Mouse (Mus musculus) urinary bladder, postnatal 25 days (tissue): ENCODE data around the gene Zc3h12a.

Experiments
- DNase-seq: peaks from one replicate; pipeline ENCODE4 v3.0.0; 2022; ENCODE audit warnings: low spot score

Zc3h12a gene

DNA sequence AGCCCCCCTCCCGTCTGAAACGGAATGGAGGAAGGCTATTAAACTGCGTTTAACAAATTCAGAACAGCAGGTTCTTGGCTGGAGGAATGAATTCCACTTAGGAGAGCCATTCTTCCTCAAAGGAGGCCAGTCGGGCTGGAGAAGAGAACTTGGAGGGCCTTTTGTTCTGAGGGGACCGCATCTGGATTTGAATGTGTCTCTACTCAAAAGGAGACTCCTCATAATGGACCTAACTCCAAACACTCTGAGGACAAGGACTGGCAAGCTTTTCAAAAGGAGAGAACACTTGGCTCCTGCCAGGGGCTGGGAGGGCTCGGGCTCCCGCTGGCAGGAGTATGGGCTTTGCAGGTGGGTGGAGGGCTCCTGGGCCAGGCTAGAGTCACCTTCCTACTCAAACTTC is 17.0 kb upstream of the Zc3h12a start:
- DNase-seq, result no peak

DNA sequence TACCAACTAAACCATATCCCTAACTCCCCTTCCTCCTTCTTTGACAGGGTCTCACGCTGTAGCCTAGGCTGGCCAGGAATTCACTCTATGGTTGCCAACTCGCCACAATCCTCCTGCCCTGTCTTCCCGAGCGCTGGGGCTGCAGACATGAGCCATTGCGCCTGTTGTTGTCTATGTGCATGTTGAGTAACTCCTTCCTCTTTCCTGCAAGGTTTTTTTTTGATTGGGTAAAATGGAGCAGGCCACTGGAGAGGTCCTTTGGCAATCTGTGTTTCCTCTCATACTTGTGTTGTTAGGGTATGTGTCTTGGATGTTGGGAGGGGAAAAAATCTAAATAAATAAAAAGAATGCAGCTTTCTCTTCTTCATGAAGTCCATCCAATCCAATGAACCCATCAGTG is 16.6 kb upstream of the Zc3h12a start:
- no peak for DNase-seq

GRCm38 (mm10) chr4:125138321-125138720 is 10.7 kb upstream of the Zc3h12a start:
- no peak for DNase-seq

DNA sequence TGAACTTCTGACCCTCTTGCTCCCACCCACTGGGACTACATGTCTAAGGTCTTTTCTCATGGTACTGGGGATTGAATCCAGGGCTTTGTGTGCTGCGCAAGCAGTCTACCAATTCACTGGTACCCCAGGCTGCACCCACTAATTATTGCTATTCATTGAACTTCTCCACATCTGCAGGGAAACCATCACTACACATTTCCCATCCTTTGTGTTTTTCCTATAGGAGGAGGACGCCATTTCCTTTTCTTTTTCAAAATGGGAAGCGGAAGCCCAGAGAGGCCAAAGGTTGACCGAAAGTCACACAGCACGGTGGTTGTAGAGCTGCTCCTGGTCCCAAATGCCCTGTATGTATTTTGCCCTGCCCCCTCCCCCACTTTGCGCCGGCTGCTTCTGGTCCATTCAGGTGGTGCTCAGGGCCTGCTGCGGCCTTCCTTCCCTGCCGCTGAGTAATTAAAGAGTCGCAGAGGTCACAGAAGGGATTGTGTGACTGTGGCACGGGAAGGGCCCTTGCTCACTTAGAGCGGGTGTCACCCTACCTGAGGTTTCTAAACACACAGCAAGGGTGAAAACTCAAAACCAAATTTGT is 8.8 kb upstream of the Zc3h12a start:
- no peak for DNase-seq

DNA sequence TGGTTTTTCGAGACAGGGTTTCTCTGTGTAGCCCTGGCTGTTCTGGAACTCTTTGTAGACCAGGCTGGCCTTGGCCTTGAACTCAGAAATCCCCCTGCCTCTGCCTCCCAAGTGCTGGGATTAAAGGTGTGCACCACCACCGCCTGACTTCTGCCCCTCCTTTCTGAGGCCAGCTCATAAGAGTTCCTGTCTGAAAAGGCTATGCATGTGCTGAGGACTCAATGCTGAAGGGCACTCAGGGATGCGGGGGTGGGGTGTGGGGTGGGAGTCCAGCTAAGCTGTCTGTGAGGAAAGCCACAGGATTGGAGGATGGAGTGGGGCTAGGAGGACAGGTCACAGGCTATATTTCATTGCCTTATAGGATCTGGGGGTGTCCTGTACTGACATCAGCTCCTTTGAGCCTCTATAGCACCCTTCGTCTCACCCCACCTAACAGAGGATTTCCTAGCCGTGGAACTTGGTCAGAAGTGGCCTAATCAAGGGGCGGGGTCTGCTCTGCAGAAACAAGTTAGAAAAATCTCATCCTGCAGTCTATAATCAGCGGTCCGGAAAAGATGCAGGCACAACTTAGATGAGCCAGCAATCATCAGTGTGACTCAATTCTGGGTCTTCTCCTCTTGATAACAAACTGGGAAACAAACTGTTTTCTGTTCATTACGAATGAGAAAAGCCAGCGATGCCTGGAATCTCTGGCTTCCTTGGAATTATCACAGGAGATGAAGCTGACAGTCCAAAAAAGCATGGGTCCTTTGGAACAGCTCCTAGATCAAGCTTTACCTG is 7.6 kb upstream of the Zc3h12a start:
- no peak for DNase-seq

DNA sequence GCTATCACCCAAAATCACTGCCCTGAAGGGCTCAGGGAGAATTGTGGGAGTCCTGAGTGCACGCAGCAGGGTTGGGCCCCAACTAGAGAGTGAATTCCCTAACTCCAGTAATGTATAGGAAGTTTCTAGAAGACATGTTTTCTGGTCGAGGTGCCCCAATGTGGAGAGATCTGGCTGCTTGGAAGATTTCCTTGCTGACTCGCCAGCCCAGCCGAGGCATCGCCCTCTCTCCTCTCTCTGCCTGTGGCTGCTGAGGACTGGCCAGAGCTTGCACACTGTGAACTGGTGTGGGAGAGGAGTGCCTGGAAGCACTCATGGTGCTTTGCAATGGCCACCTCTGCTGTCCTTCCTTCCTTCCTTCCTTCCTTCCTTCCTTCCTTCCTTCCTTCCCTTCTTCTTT is 7.0 kb upstream of the Zc3h12a start:
- DNase-seq, result no peak

DNA sequence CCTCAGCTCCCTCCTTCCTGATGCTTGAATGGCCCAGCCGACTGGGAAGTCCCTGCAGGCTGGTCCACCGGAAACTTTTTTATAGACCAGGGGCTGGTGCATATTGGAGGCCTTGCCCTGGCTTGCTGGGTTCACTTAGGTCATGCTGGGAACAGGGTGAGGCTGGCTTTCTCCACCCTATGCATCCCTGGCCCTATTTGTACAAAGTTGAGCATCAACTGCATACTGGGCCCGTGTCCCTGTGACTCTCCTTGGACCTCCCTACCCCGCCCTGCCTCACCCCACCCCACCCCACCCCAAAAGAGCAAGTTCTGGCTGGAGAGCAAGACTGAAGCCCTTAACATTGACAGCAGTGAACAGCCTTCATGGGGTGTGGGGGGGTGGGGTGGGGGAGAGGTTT is 6.6 kb upstream of the Zc3h12a start:
- no peak for DNase-seq

GRCm38 (mm10) chr4:125132394-125132793 is 4.8 kb upstream of the Zc3h12a start:
- DNase-seq, result peak; percentile 58

- DNase-seq, result no peak
Measured at GRCm38 (mm10) chr4:125131493-125131892, 3.9 kb upstream of the Zc3h12a start.

- no peak for DNase-seq
Measured at GRCm38 (mm10) chr4:125126761-125127160, 879 bp downstream of the Zc3h12a start.

DNA sequence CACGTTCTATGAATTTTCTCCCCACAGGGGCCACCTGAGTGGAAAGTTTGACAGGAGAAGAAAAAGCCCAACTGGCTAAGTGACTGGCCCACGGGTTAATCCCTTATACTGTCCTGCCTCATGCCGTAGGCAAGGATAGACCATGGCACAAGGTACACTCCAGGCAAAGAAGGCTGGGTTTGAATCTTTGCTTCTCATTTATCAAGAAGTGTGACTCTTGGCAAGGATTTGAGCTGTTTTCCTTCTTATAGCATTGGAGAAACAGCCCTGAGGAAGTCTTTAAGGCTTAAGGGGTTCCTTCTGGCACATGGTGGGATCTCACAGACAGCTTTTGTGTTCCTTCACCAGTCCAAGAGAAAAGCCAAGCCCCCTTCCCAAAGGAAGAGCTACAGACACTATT is 1.5 kb downstream of the Zc3h12a start:
- no peak for DNase-seq

DNA sequence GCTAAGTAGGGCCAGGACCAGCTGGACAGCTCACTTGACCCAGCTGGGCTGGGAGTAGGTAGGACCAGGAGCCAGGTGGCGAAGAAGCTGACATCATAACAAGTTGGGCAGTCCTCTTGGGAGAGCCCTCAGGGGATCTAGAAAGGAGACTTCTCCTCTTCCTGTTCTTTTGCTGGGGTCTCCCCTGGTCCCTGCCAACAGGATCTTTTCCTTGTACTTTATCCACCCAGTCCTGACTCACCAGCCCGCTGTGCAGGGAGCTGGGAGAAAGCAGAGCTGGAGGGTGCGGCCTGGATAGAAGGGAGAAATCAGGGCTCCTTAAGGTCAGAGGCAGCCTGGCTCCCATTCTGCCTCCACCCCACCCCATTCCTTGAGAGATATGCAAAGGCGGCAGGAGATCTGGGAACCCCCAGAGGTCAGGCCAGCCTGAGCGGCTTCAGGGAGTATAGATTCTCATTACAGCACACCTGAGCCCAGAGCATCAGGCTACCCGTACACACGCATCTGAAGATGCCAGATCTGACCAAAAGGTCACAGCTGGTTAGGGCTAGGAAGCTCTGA is 2.2 kb downstream of the Zc3h12a start:
- DNase-seq, result no peak

GRCm38 (mm10) chr4:125124424-125125209 is 3.0 kb downstream of the Zc3h12a start:
- no peak for DNase-seq

DNA sequence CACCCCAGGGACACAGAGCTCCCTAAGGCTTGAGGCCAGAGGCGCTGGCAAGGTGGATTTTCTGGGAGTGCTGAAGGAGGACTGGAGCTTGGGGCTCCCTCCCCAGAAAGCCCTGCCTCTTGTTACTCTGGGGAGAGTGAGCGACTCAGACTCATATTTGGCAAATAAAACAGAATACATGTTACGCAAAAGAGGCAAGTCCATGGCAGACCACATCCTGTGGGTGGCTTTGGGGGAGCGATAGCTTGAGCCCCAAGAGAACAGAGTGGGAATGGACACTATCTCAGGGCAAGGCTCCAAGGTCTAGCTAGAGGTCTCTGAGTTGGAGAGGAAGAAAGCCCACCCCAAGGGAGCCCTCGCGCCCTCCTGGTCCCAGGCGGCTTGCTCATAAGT is 4.4 kb downstream of the Zc3h12a start:
- no peak for DNase-seq

- peak; percentile 61 for DNase-seq
Measured at GRCm38 (mm10) chr4:125122431-125123278, 5.0 kb downstream of the Zc3h12a start.

GRCm38 (mm10) chr4:125119721-125120120 is 7.9 kb downstream of the Zc3h12a start:
- no peak for DNase-seq

DNA sequence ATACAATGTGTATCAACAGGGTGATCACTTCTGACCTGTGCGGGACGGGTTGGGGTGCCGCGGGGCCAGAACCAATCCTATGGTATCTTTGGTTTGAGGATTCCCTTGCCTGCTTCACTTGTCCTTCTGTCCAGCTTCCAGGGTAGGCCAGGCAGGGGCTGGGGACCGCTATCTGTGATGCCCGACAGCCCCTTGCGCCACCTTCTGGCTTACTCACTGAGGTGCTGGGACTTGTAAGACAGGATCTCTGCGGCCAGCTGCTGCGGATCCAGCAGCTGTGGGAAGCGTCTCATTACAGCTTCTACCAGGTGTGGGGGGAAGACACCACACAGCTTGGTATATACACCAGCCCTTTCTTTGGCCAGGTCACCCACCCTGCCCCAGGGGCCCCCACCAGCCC is 8.6 kb downstream of the Zc3h12a start:
- no peak for DNase-seq

GRCm38 (mm10) chr4:125117902-125118320 is 9.7 kb downstream of the Zc3h12a start:
- no peak for DNase-seq

DNA sequence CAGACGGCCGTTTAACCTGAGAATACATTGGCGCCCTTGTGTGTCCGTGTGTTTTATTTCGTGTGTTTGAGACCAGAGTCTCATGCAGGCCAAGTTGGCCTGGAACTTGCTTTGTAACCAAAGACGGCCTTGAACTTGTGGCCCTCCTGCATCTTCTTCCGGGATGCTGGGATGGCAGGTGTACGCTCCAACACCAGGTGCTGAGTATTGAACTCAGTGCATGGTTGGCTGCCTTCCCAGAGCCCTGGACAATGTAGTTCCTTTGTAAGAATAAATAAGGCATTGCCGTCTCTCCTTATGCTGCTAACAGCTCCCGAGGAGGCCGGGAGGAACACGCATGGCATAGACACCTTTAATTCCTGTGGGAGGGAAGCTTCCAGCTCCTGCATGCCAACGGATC is 10.7 kb downstream of the Zc3h12a start:
- DNase-seq, result no peak

GRCm38 (mm10) chr4:125116090-125116861 is 11.4 kb downstream of the Zc3h12a start:
- DNase-seq, result peak; percentile 63

GRCm38 (mm10) chr4:125115710-125116089 is 11.9 kb downstream of the Zc3h12a start:
- peak; percentile 36 for DNase-seq
